Mouse (Mus musculus): ENCODE data around the gene Agtr1a. TPM values are rescaled to one million over a fixed set of nuclear protein-coding genes. Genes with fewer than 3 reads are reported as not detected.

Gene Agtr1a
- total RNA-seq, 2 experiments from 2014 or later: 4.0 to 5.0 TPM

GRCm38 (mm10) chr13:30345427-30345913, 9.2 kb downstream of the Agtr1a start:
- intact Hi-C loops (cut with DNase I): no loop called here
- Histone ChIP-seq H3K4me3 (0 out of 2 replicates have a peak overlapping the region, but pooled peaks have one; percentile 6), H3K27ac (0 out of 2 replicates have a peak overlapping the region, but pooled peaks have one; percentile 1)
- DNase-seq: no peak
- no peak for TF ChIP-seq CTCF (IDR thresholded peaks at IDR 0.05)

GRCm38 (mm10) chr13:30346881-30347280, 10.6 kb downstream of the Agtr1a start:
- Histone ChIP-seq H3K27ac (no peak overlapping the region), H3K4me3 (no peak overlapping the region)
- intact Hi-C loops (cut with DNase I): no loop called here
- no peak for DNase-seq
- no peak for TF ChIP-seq CTCF (IDR thresholded peaks at IDR 0.05)

GRCm38 (mm10) chr13:30348306-30348705, 12.1 kb downstream of the Agtr1a start:
- H3K27ac ChIP-seq: no peak overlapping the region
- no peak for DNase-seq
- H3K4me3 ChIP-seq: no peak overlapping the region
- intact Hi-C loops (cut with DNase I): no loop called here
- no peak for TF ChIP-seq CTCF (IDR thresholded peaks at IDR 0.05)

GRCm38 (mm10) chr13:30351966-30352365, 15.7 kb downstream of the Agtr1a start:
- no peak for TF ChIP-seq CTCF (IDR thresholded peaks at IDR 0.05)
- intact Hi-C loops (cut with DNase I): no loop called here
- no peak overlapping the region for H3K27ac ChIP-seq
- DNase-seq: no peak
- no peak overlapping the region for H3K4me3 ChIP-seq

GRCm38 (mm10) chr13:30354991-30355580, 18.8 kb downstream of the Agtr1a start:
- TF ChIP-seq CTCF (IDR thresholded peaks at IDR 0.05): no peak
- Histone ChIP-seq H3K27ac (no peak overlapping the region), H3K4me3 (no peak overlapping the region)
- no peak for DNase-seq
- intact Hi-C loops (cut with DNase I): no loop called here

GRCm38 (mm10) chr13:30355979-30356378, 19.7 kb downstream of the Agtr1a start:
- Histone ChIP-seq H3K27ac (no peak overlapping the region), H3K4me3 (no peak overlapping the region)
- TF ChIP-seq CTCF (IDR thresholded peaks at IDR 0.05): no peak
- no peak for DNase-seq
- intact Hi-C loops (cut with DNase I): no loop called here

- intact Hi-C loops (cut with DNase I): no loop called here
- TF ChIP-seq CTCF (IDR thresholded peaks at IDR 0.05): peak; percentile 16; the same call in 1 of the 2 replicates
- DNase-seq: no peak
- Histone ChIP-seq H3K4me3 (no peak overlapping the region), H3K27ac (no peak overlapping the region)
Observed at GRCm38 (mm10) chr13:30358456-30359168, 22.4 kb downstream of the Agtr1a start.

- Histone ChIP-seq H3K27ac (no peak overlapping the region), H3K4me3 (no peak overlapping the region)
- intact Hi-C loops (cut with DNase I): no loop called here
- no peak for DNase-seq
- no peak for TF ChIP-seq CTCF (IDR thresholded peaks at IDR 0.05)
Observed at GRCm38 (mm10) chr13:30359886-30360285, 23.6 kb downstream of the Agtr1a start.

- no peak for TF ChIP-seq CTCF (IDR thresholded peaks at IDR 0.05)
- no peak overlapping the region for H3K27ac ChIP-seq
Observed at GRCm38 (mm10) chr13:30361002-30361401, 24.8 kb downstream of the Agtr1a start.

GRCm38 (mm10) chr13:30362048-30362447, 25.8 kb downstream of the Agtr1a start:
- TF ChIP-seq CTCF (IDR thresholded peaks at IDR 0.05): no peak

More at GRCm38 (mm10) chr13:30361002-30361401, 24.8 kb downstream of the Agtr1a start:
- intact Hi-C loops (cut with DNase I): no loop called here
- no peak overlapping the region for H3K4me3 ChIP-seq
- DNase-seq: no peak

GRCm38 (mm10) chr13:30364097-30364625, 27.9 kb downstream of the Agtr1a start:
- no peak for DNase-seq
- Histone ChIP-seq H3K27ac (no peak overlapping the region), H3K4me3 (no peak overlapping the region)
- no peak for TF ChIP-seq CTCF (IDR thresholded peaks at IDR 0.05)
- intact Hi-C loops (cut with DNase I): no loop called here

More at GRCm38 (mm10) chr13:30362048-30362447, 25.8 kb downstream of the Agtr1a start:
- intact Hi-C loops (cut with DNase I): no loop called here
- no peak for DNase-seq
- Histone ChIP-seq H3K4me3 (no peak overlapping the region), H3K27ac (no peak overlapping the region)

- Histone ChIP-seq H3K4me3 (no peak overlapping the region), H3K27ac (no peak overlapping the region)
- no peak for DNase-seq
- TF ChIP-seq CTCF (IDR thresholded peaks at IDR 0.05): no peak
- intact Hi-C loops (cut with DNase I): no loop called here
Observed at GRCm38 (mm10) chr13:30364780-30365179, 28.5 kb downstream of the Agtr1a start.

- no peak for TF ChIP-seq CTCF (IDR thresholded peaks at IDR 0.05)
- H3K27ac ChIP-seq: no peak overlapping the region
- no peak overlapping the region for H3K4me3 ChIP-seq
- intact Hi-C loops (cut with DNase I): no loop called here
- DNase-seq: no peak
Observed at GRCm38 (mm10) chr13:30365378-30365777, 29.1 kb downstream of the Agtr1a start.
